Mouse (Mus musculus): ENCODE measurements around the gene Aldh4a1. TPM values are rescaled to one million over a fixed set of nuclear protein-coding genes. Genes with fewer than 3 reads are reported as not detected.
A peak's percentile ranks its signal among the peaks of the same experiment; 100 is the strongest.

The Aldh4a1 gene
- polyA plus RNA-seq (2012; rRNA removed): 42.9 and 44.5 TPM in 2 replicates

- H3K4me1 ChIP-seq (ENCODE audit: control insufficient read depth, insufficient read depth, low read length): peaks cover 4% of the 10 kb centered on the region; the same call in 1 of the 2 replicates
- TF ChIP-seq POLR2A (IDR thresholded peaks at IDR 0.05; ENCODE audit: borderline replicate concordance, extremely low read depth, low read depth, low read length) (peak; percentile 97), CTCF (IDR thresholded peaks at IDR 0.05; ENCODE audit: insufficient read depth, low read length) (no peak)
- WGBS: under 1% methylated on average over 37 of the region's 38 CpGs
- H3K4me3 ChIP-seq (replicated peaks; ENCODE audit: extremely low read depth, low read depth, low read length): peak within 1 kb of the TSS; percentile 89
- peak; percentile 85 for DNase-seq
These were observed at the start of gene Aldh4a1 for GRCm38 (mm10) chr4:139622373-139623282. Gene Aldh4a1 (plus strand): TSS chr4:139622866.

DNA sequence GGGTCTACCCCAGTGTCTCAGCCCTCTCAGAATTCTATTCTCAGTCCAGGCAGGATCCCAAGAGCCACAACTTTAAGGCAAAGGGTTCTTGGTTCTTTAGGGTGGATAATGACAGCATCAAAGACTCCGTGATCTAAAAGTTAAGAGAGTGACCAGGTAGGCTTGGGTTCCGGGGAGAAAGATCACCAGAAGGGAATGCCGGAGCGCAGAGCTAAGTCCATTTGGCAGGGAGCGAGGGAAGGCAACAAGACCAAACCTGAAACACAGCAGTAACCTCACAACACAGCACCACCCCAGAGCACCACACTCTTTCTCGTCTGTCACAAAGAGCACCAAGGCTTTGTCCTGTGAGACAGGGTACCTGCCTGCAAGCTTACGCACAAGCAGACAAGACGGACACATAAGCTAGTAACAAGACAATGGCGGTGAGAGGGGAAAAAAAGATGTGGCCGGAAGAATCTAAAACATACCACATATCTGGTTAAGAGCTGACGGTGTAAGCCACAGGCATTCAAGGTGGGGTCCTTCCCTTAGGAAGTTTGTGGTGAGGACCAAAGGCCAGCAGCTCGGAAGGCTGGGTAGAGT lies 49.6 kb upstream of the Aldh4a1 start:
- 90% methylated on average over 12 of the region's 12 CpGs for WGBS
- Histone ChIP-seq H3K4me3 (replicated peaks; ENCODE audit: extremely low read depth, low read depth, low read length) (no peak overlapping the region), H3K4me1 (ENCODE audit: control insufficient read depth, insufficient read depth, low read length) (peaks cover 11% of the 10 kb centered on the region)
- no peak for DNase-seq
- TF ChIP-seq CTCF (IDR thresholded peaks at IDR 0.05; ENCODE audit: insufficient read depth, low read length) (no peak), POLR2A (IDR thresholded peaks at IDR 0.05; ENCODE audit: borderline replicate concordance, extremely low read depth, low read depth, low read length) (no peak)

DNA sequence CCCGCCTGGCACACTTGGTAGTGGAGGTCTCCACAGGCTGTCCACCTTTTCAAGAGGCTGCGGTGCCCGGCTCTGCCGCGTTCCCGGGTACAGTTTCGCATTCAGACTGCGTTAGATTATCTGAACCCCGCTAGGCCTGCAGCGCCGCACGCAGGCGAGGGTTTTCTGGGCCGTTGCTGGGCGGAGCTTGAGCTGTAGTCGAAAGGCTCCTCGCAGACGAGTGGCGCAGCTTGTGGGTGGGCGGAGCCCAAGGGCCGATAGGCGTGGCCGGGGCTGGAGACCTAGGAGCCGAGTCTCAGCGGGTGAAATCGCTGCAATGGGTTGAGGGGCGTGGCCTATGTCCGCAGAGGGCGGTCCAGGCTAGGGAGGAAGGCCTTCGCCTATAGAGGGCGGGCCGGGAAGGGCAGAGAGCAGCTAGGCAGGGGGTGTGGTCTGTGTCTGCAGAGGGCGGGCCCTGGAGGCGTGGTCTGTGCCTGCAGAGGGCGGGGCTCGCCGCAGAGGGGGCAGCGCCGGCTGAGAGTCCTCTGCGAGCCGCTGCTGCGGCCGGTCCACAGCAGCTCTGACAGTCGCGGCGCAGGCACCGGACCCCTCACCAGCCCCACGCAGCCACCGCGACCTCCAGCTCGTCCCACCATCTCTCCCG lies 48.4 kb upstream of the Aldh4a1 start:
- peak; percentile 98 for DNase-seq
- Histone ChIP-seq H3K4me3 (replicated peaks; ENCODE audit: extremely low read depth, low read depth, low read length) (peak overlapping the region; percentile 91), H3K4me1 (ENCODE audit: control insufficient read depth, insufficient read depth, low read length) (peaks cover 20% of the 10 kb centered on the region)
- WGBS: 1% methylated on average over 48 of the region's 52 CpGs
- peak; percentile 94 for TF ChIP-seq POLR2A (IDR thresholded peaks at IDR 0.05; ENCODE audit: borderline replicate concordance, extremely low read depth, low read depth, low read length)
- peak; percentile 49; the same call in 1 of the 2 replicates for TF ChIP-seq CTCF (IDR thresholded peaks at IDR 0.05; ENCODE audit: insufficient read depth, low read length)

GRCm38 (mm10) chr4:139574799-139575672 lies 47.6 kb upstream of the Aldh4a1 start:
- under 1% methylated on average over 108 of the region's 111 CpGs for WGBS
- H3K4me1 ChIP-seq (ENCODE audit: control insufficient read depth, insufficient read depth, low read length): peaks cover 20% of the 10 kb centered on the region
- DNase-seq: peak; percentile 64
- TF ChIP-seq POLR2A (IDR thresholded peaks at IDR 0.05; ENCODE audit: borderline replicate concordance, extremely low read depth, low read depth, low read length): no peak
- no peak for TF ChIP-seq CTCF (IDR thresholded peaks at IDR 0.05; ENCODE audit: insufficient read depth, low read length)
- H3K4me3 ChIP-seq (replicated peaks; ENCODE audit: extremely low read depth, low read depth, low read length): peak overlapping the region; percentile 91

DNA sequence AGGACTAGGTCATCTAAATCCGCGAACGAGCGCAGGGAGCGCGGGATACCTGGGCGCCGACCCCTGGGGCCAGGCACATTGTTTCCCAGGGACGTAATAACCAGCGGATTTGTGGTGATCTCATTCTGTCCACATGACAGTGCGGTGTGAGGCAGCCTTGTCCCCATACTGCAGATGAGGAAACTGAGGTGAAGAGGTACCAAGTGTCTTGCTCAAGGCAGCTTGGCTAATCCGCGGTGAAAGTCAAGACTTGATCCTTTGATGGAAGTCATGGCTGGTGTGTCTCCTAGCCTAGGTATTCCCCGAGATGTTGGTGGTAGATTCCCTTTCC lies 47.0 kb upstream of the Aldh4a1 start:
- TF ChIP-seq POLR2A (IDR thresholded peaks at IDR 0.05; ENCODE audit: borderline replicate concordance, extremely low read depth, low read depth, low read length): no peak
- TF ChIP-seq CTCF (IDR thresholded peaks at IDR 0.05; ENCODE audit: insufficient read depth, low read length): no peak
- Histone ChIP-seq H3K4me1 (ENCODE audit: control insufficient read depth, insufficient read depth, low read length) (peaks cover 23% of the 10 kb centered on the region), H3K4me3 (replicated peaks; ENCODE audit: extremely low read depth, low read depth, low read length) (peak overlapping the region; percentile 91)
- no peak for DNase-seq
- 8% methylated on average over 14 of the region's 14 CpGs for WGBS

- H3K4me3 ChIP-seq (replicated peaks; ENCODE audit: extremely low read depth, low read depth, low read length): peak overlapping the region; percentile 43
- TF ChIP-seq POLR2A (IDR thresholded peaks at IDR 0.05; ENCODE audit: borderline replicate concordance, extremely low read depth, low read depth, low read length) (no peak), CTCF (IDR thresholded peaks at IDR 0.05; ENCODE audit: insufficient read depth, low read length) (no peak)
- peaks cover 29% of the 10 kb centered on the region for H3K4me1 ChIP-seq (ENCODE audit: control insufficient read depth, insufficient read depth, low read length)
- WGBS: 51% methylated on average over 14 of the region's 14 CpGs
- DNase-seq: no peak
These were observed 46.3 kb upstream of the Aldh4a1 start for GRCm38 (mm10) chr4:139576251-139576880.

DNA sequence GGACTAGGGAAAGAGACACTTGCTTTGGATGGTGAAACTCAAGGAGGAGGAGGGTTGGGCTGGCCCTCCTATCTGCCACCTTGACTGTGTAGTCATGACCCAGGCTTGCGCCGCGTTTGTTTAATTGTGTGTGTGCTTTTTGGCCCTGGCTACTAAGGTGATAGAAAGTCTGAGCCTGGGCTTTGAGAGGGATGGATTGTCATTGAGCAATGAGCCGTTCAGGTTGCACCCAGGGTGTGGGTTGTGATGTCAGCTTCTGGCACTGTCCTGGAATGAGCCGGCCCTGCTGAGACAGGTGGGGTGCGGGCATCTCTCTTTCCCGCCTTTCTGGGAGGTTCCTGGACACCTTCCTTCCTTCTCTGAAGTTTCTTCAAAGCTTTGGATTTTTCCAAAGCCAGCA lies 45.7 kb upstream of the Aldh4a1 start:
- TF ChIP-seq CTCF (IDR thresholded peaks at IDR 0.05; ENCODE audit: insufficient read depth, low read length): no peak
- TF ChIP-seq POLR2A (IDR thresholded peaks at IDR 0.05; ENCODE audit: borderline replicate concordance, extremely low read depth, low read depth, low read length): no peak
- 59% methylated on average over 7 of the region's 7 CpGs for WGBS
- DNase-seq: no peak
- no peak overlapping the region for H3K4me3 ChIP-seq (replicated peaks; ENCODE audit: extremely low read depth, low read depth, low read length)
- peaks cover 36% of the 10 kb centered on the region for H3K4me1 ChIP-seq (ENCODE audit: control insufficient read depth, insufficient read depth, low read length)

GRCm38 (mm10) chr4:139578389-139578788 lies 44.3 kb upstream of the Aldh4a1 start:
- Histone ChIP-seq H3K4me3 (replicated peaks; ENCODE audit: extremely low read depth, low read depth, low read length) (no peak overlapping the region), H3K4me1 (ENCODE audit: control insufficient read depth, insufficient read depth, low read length) (peaks cover 41% of the 10 kb centered on the region)
- TF ChIP-seq POLR2A (IDR thresholded peaks at IDR 0.05; ENCODE audit: borderline replicate concordance, extremely low read depth, low read depth, low read length): no peak
- 72% methylated on average over 8 of the region's 8 CpGs for WGBS
- no peak for DNase-seq

Measured in lung, adult 2 months (tissue).